Mouse (Mus musculus): Measurements from ENCODE around the gene Fam3b. TPM values are rescaled to one million over a fixed set of nuclear protein-coding genes. Genes with fewer than 3 reads are reported as not detected.

Fam3b gene
- polyA plus RNA-seq, 1 experiment from 2014 or later = not detected

GRCm38 (mm10) chr16:97533751-97534150 lies 19.1 kb upstream of the Fam3b start:
- 0 out of 2 replicates have a peak, but pooled peaks cover 5% of the 10 kb centered on the region for H3K36me3 ChIP-seq (replicated peaks; ENCODE audit: insufficient read depth, low read length)
- no peak overlapping the region for H3K9ac ChIP-seq (replicated peaks)
- H3K9me3 ChIP-seq (ENCODE audit: low read length) = no peaks in the 10 kb centered on the region
- peak overlapping the region; percentile 98 for H3K27ac ChIP-seq (ENCODE audit: low read depth)
- TF ChIP-seq EP300 (IDR thresholded peaks at IDR 0.05; ENCODE audit: low read depth) (no peak), CTCF (IDR thresholded peaks at IDR 0.05; ENCODE audit: low read depth) (no peak)
- ATAC-seq = no peak
- 75% methylated on average over 5 of the region's 5 CpGs for WGBS (ENCODE audit: insufficient replicate concordance)
- H3K4me2 ChIP-seq (ENCODE audit: low read depth, low read length) = peak overlapping the region; percentile 72; the same call in 1 of the 2 replicates
- no peak for DNase-seq
- H3K27me3 ChIP-seq (ENCODE audit: insufficient read depth, low read length) = no peaks in the 10 kb centered on the region
- peaks cover 35% of the 10 kb centered on the region for H3K4me1 ChIP-seq (ENCODE audit: insufficient read depth)
- H3K4me3 ChIP-seq (ENCODE audit: low read depth, low read length) = no peak overlapping the region

GRCm38 (mm10) chr16:97533126-97533525 lies 18.5 kb upstream of the Fam3b start:
- no peak for ATAC-seq
- H3K27me3 ChIP-seq (ENCODE audit: insufficient read depth, low read length) = no peaks in the 10 kb centered on the region
- TF ChIP-seq EP300 (IDR thresholded peaks at IDR 0.05; ENCODE audit: low read depth) = no peak
- no peak for TF ChIP-seq CTCF (IDR thresholded peaks at IDR 0.05; ENCODE audit: low read depth)
- DNase-seq = no peak
- WGBS (ENCODE audit: insufficient replicate concordance) = 75% methylated on average over 1 of the region's 1 CpGs
- no peak overlapping the region for H3K4me3 ChIP-seq (ENCODE audit: low read depth, low read length)
- H3K36me3 ChIP-seq (replicated peaks; ENCODE audit: insufficient read depth, low read length) = no peaks in the 10 kb centered on the region
- H3K4me2 ChIP-seq (ENCODE audit: low read depth, low read length) = no peak overlapping the region
- H3K27ac ChIP-seq (ENCODE audit: low read depth) = no peak overlapping the region
- H3K9me3 ChIP-seq (ENCODE audit: low read length) = no peaks in the 10 kb centered on the region
- peaks cover 31% of the 10 kb centered on the region for H3K4me1 ChIP-seq (ENCODE audit: insufficient read depth)
- H3K9ac ChIP-seq (replicated peaks) = no peak overlapping the region

GRCm38 (mm10) chr16:97529241-97529640 lies 14.6 kb upstream of the Fam3b start:
- Histone ChIP-seq H3K9ac (replicated peaks) (no peak overlapping the region), H3K36me3 (replicated peaks; ENCODE audit: insufficient read depth, low read length) (no peaks in the 10 kb centered on the region), H3K4me2 (ENCODE audit: low read depth, low read length) (no peak overlapping the region), H3K27me3 (ENCODE audit: insufficient read depth, low read length) (no peaks in the 10 kb centered on the region), H3K27ac (ENCODE audit: low read depth) (no peak overlapping the region), H3K4me3 (ENCODE audit: low read depth, low read length) (no peak overlapping the region), H3K4me1 (ENCODE audit: insufficient read depth) (peaks cover 3% of the 10 kb centered on the region), H3K9me3 (ENCODE audit: low read length) (no peaks in the 10 kb centered on the region)
- no peak for ATAC-seq
- 82% methylated on average over 2 of the region's 2 CpGs for WGBS (ENCODE audit: insufficient replicate concordance)
- no peak for DNase-seq
- no peak for TF ChIP-seq CTCF (IDR thresholded peaks at IDR 0.05; ENCODE audit: low read depth)
- no peak for TF ChIP-seq EP300 (IDR thresholded peaks at IDR 0.05; ENCODE audit: low read depth)

GRCm38 (mm10) chr16:97523024-97523423 lies 8.4 kb upstream of the Fam3b start:
- Histone ChIP-seq H3K9ac (replicated peaks) (no peak overlapping the region), H3K9me3 (ENCODE audit: low read length) (no peaks in the 10 kb centered on the region), H3K4me3 (ENCODE audit: low read depth, low read length) (no peak overlapping the region), H3K4me2 (ENCODE audit: low read depth, low read length) (no peak overlapping the region), H3K27me3 (ENCODE audit: insufficient read depth, low read length) (no peaks in the 10 kb centered on the region), H3K27ac (ENCODE audit: low read depth) (no peak overlapping the region), H3K36me3 (replicated peaks; ENCODE audit: insufficient read depth, low read length) (no peaks in the 10 kb centered on the region), H3K4me1 (ENCODE audit: insufficient read depth) (peaks cover 4% of the 10 kb centered on the region; the same call in 1 of the 2 replicates)
- 4% methylated on average over 1 of the region's 1 CpGs for WGBS (ENCODE audit: insufficient replicate concordance)
- peak; percentile 84 for TF ChIP-seq CTCF (IDR thresholded peaks at IDR 0.05; ENCODE audit: low read depth)
- TF ChIP-seq EP300 (IDR thresholded peaks at IDR 0.05; ENCODE audit: low read depth) = no peak
- ATAC-seq = peak; percentile 56; the same call in 1 of the 2 replicates
- peak; percentile 70 for DNase-seq

GRCm38 (mm10) chr16:97521983-97522382 lies 7.4 kb upstream of the Fam3b start:
- DNase-seq = no peak
- TF ChIP-seq CTCF (IDR thresholded peaks at IDR 0.05; ENCODE audit: low read depth) (no peak), EP300 (IDR thresholded peaks at IDR 0.05; ENCODE audit: low read depth) (no peak)
- Histone ChIP-seq H3K9me3 (ENCODE audit: low read length) (no peaks in the 10 kb centered on the region), H3K4me3 (ENCODE audit: low read depth, low read length) (no peak overlapping the region), H3K36me3 (replicated peaks; ENCODE audit: insufficient read depth, low read length) (no peaks in the 10 kb centered on the region), H3K9ac (replicated peaks) (no peak overlapping the region), H3K27ac (ENCODE audit: low read depth) (no peak overlapping the region), H3K27me3 (ENCODE audit: insufficient read depth, low read length) (no peaks in the 10 kb centered on the region), H3K4me1 (ENCODE audit: insufficient read depth) (peaks cover 7% of the 10 kb centered on the region), H3K4me2 (ENCODE audit: low read depth, low read length) (no peak overlapping the region)
- no peak for ATAC-seq
- WGBS (ENCODE audit: insufficient replicate concordance) = 65% methylated on average over 6 of the region's 6 CpGs

GRCm38 (mm10) chr16:97516341-97516740 lies 1.7 kb upstream of the Fam3b start:
- peaks cover 7% of the 10 kb centered on the region for H3K4me1 ChIP-seq (ENCODE audit: insufficient read depth)
- no peak overlapping the region for H3K9ac ChIP-seq (replicated peaks)
- H3K36me3 ChIP-seq (replicated peaks; ENCODE audit: insufficient read depth, low read length) = no peaks in the 10 kb centered on the region
- H3K4me2 ChIP-seq (ENCODE audit: low read depth, low read length) = no peak overlapping the region
- H3K4me3 ChIP-seq (ENCODE audit: low read depth, low read length) = no peak overlapping the region
- WGBS (ENCODE audit: insufficient replicate concordance) = 62% methylated on average over 3 of the region's 3 CpGs
- ATAC-seq (no peak), DNase-seq (no peak)
- H3K27me3 ChIP-seq (ENCODE audit: insufficient read depth, low read length) = no peaks in the 10 kb centered on the region
- H3K27ac ChIP-seq (ENCODE audit: low read depth) = no peak overlapping the region
- no peak for TF ChIP-seq EP300 (IDR thresholded peaks at IDR 0.05; ENCODE audit: low read depth)
- TF ChIP-seq CTCF (IDR thresholded peaks at IDR 0.05; ENCODE audit: low read depth) = 0 out of 2 replicates have a peak, but pooled peaks have one; percentile 11
- no peaks in the 10 kb centered on the region for H3K9me3 ChIP-seq (ENCODE audit: low read length)

GRCm38 (mm10) chr16:97512347-97512751 lies 2.3 kb downstream of the Fam3b start:
- H3K27me3 ChIP-seq (ENCODE audit: insufficient read depth, low read length) = no peaks in the 10 kb centered on the region
- no peaks in the 10 kb centered on the region for H3K4me1 ChIP-seq (ENCODE audit: insufficient read depth)
- H3K4me3 ChIP-seq (ENCODE audit: low read depth, low read length) = no peak overlapping the region
- H3K4me2 ChIP-seq (ENCODE audit: low read depth, low read length) = no peak overlapping the region
- no peak overlapping the region for H3K27ac ChIP-seq (ENCODE audit: low read depth)
- no peaks in the 10 kb centered on the region for H3K9me3 ChIP-seq (ENCODE audit: low read length)
- H3K36me3 ChIP-seq (replicated peaks; ENCODE audit: insufficient read depth, low read length) = no peaks in the 10 kb centered on the region
- DNase-seq = no peak
- 89% methylated on average over 12 of the region's 12 CpGs for WGBS (ENCODE audit: insufficient replicate concordance)
- no peak overlapping the region for H3K9ac ChIP-seq (replicated peaks)
- ATAC-seq = no peak
- TF ChIP-seq EP300 (IDR thresholded peaks at IDR 0.05; ENCODE audit: low read depth) (no peak), CTCF (IDR thresholded peaks at IDR 0.05; ENCODE audit: low read depth) (no peak)

Measured in liver, postnatal 0 days (tissue).